Mouse (Mus musculus) c-Kit-positive CD71-positive TER-119-positive erythroid progenitor cells, embryonic 14.5 days (primary cell): ENCODE measurements around the gene Tcn2.

Experiments used
- DNase-seq: peaks from one replicate; pipeline ENCODE4 v3.0.0-alpha.2; 2013; ENCODE audit warnings: low spot score

Gene Tcn2

DNA sequence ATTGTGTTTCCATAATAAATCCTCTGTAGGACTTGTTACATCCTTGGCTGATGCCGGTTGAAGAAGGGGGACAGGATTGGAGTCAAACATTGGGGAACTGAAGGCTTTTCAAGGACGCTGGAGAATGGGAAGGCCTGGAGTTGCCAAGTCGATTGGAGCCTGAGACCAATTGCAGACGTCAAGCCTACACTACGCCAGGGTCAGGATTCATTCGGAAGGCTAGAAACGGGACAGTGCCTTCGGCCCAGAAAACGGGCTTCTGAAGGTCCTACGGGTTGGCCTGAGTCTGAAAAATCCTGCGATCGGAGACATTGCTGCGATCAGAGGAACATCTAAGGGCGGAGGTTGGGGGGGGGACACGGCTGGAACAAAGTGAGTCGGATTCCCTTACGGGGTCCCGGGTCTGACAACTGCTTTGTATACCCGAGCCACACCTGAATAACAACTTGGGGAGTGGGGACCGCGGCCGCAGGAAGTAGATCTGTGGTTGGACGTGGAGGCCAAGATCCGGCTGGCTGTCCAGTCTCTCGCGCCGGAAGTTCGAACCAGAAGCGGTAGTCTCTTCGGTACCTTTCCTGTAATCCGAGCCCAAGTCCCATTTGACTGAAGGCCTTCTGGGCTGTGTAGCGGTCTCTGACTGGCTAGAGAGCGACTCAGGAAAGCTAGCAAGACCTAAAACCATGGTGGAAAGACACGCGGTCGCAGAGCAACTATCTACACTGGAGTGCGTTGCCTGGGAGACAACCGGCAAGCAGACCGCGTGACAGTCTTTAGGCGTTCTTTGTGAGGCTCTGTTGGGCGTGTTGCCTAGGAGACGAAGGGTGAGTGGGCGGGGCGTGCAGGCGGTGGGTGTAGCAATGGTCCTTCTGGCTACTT lies 37.3 kb downstream of the Tcn2 start, which contains the start of the genes 4921536K21Rik and Dusp18:
Gene 4921536K21Rik (minus strand): TSS at position 693 of the 876 bp plus-strand sequence.
Gene Dusp18 (plus strand): TSS at position 835 of the 876 bp plus-strand sequence.
- DNase-seq = peak; percentile 91

DNA sequence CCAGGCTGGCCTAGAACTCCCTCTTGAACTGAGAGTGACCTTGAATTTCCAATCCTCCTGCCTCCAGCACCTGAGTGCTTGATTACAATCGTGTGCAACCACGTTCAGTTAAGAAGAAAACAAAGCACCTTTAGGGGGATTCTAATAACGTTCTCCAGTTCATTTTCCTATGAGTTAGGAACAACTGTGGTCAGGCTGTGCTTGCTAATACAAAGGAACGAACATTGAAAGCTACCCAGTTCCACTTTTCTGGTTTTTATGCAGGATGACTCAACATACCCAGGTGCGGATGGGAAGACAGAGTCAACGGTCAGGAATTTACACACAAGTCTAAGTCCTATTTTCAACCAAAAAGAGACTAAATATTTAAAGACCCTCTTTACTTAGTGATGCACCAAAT lies 38.0 kb downstream of the Tcn2 start:
- DNase-seq = no peak

DNA sequence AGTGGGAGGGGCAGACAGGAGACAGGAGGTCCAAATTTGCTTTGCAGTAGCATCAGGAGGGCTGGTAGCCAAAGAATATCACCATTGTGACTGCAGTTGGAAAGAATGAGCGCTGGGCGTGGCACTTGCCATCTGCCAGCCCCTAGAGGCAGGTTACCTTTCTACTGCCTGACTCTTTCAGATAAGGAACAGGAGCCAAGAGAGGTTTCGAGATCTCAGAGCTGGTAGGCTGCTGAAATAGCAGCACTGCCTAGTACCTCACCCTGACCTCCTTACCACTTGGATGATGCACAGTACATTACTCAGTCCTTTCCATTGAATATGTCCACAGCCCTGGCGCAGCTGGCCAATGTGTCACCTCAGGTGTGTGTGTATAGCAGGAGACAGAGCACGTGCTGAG lies 44.6 kb downstream of the Tcn2 start:
- peak; percentile 43 for DNase-seq

DNA sequence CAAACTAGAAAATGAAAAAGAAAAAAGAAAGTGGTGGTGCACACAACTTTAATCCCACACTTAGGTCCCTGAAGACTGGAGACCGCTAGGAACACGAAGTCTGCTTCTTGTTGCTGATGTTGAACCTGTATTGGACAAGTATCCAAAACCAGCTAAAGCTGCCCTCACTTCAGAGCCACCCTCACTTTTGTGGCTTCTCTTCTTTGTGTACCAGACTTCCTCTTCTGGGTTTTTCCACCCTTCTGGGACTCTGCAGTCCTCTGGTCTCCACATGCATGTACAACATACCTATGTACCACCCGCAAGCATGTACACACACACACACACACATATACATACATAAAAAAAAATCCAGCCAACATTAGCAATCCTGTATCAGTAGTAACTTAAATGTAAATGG lies 48.2 kb downstream of the Tcn2 start:
- no peak for DNase-seq

DNA sequence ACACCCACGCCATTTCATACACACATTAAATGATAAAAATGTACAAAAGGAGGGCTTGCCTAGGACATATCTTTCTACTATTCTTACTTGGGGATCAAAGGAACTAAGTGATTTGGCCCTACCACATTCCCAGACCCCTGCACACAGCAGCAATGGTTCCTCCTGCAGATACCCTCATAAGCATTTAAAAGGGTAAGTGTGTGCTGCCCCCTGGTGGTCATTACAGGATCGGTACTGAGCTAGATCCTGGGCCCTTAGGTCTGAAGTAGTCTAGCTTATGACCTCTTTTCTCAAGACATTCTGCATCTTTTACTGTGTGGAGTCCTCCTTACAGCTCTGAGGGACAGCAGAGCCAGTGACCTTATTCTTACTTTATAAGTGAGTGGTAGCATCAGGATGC lies 52.1 kb downstream of the Tcn2 start:
- DNase-seq = peak; percentile 68

DNA sequence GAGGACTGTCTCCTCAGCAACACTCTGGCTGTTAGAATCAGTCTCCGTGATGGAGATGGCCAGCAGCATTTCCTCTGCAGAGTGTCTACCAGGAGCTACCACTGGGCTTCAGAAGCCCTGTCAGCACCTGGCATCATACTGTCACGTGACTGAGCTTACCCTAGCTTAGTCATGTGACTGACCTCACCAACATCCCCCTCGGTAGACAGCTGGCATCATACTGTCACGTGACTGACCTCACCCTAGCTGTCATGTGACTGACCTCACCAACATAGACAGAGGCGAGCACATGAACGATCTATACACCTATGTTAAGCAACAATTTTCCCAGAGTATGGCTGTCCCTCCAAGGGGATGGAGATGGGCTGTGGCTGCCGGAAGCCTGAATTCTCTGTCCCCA lies 53.3 kb downstream of the Tcn2 start:
- DNase-seq = no peak

DNA sequence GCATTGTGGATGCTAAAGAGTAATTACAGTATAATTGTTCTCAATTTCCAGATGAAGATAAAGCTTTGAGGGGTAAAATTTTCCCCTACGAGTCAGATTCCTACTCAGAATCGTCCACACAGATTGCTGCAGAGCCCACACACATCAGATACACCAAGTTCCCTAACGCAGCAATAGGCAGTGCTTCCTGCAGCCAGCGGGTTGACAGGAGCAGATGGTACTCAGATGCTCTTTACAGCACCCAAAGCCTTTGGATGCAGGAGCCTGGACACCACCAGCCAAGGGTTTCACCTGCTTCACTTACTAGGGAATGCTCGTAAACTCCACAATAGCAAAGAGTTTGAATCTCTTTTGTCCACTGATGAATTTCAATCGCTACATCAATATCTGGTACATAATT lies 55.5 kb downstream of the Tcn2 start:
- no peak for DNase-seq
